Mouse (Mus musculus): ENCODE measurements at regions not wholly inside any gene's neighbourhood (a gene's known extent, or its start where the extent isn't known, plus 50 kb on each side); places are given as distances from the start of the nearest gene placed in this dataset.
A peak's percentile ranks its signal among the peaks of the same experiment; 100 is the strongest.
"Not testable (repeated sequence)": the region's sequence is repeated elsewhere in the genome, so short reads cannot be mapped to it uniquely, and the experiment has no call there.

- H3K4me3 ChIP-seq (replicated peaks): no peak overlapping the region
- H3K4me2 ChIP-seq: no peak overlapping the region
- H3K27me3 ChIP-seq: no peaks in the 10 kb centered on the region
- H3K27ac ChIP-seq: no peak overlapping the region
- peak; percentile 71; the same call in 1 of the 2 replicates for ATAC-seq (ENCODE audit: insufficient number of reproducible peaks, insufficient read depth, low FRiP score, low TSS enrichment, low read depth)
- no peaks in the 10 kb centered on the region for H3K36me3 ChIP-seq
- WGBS: 69% methylated on average over 1 of the region's 1 CpGs
- no peak overlapping the region for H3K9ac ChIP-seq (replicated peaks)
- no peaks in the 10 kb centered on the region for H3K4me1 ChIP-seq (replicated peaks)
- no peaks in the 10 kb centered on the region for H3K9me3 ChIP-seq
Measured at GRCm38 (mm10) chr6:59102090-59102489, 77.7 kb upstream of the Fam13a start.

- Histone ChIP-seq H3K27me3 (no peaks in the 10 kb centered on the region), H3K4me3 (replicated peaks) (no peak overlapping the region), H3K9me3 (no peaks in the 10 kb centered on the region), H3K4me2 (no peak overlapping the region), H3K27ac (no peak overlapping the region), H3K4me1 (replicated peaks) (no peaks in the 10 kb centered on the region), H3K9ac (replicated peaks) (no peak overlapping the region), H3K36me3 (no peaks in the 10 kb centered on the region)
- no peak for ATAC-seq (ENCODE audit: insufficient number of reproducible peaks, insufficient read depth, low FRiP score, low TSS enrichment, low read depth)
- 68% methylated on average over 2 of the region's 2 CpGs for WGBS
Measured at GRCm38 (mm10) chr6:59103936-59104335, 79.6 kb upstream of the Fam13a start.

- Histone ChIP-seq H3K27me3 (no peaks in the 10 kb centered on the region), H3K27ac (no peak overlapping the region), H3K4me2 (no peak overlapping the region), H3K4me1 (replicated peaks) (no peaks in the 10 kb centered on the region), H3K9me3 (no peaks in the 10 kb centered on the region), H3K4me3 (replicated peaks) (no peak overlapping the region), H3K9ac (replicated peaks) (no peak overlapping the region), H3K36me3 (no peaks in the 10 kb centered on the region)
- ATAC-seq (ENCODE audit: insufficient number of reproducible peaks, insufficient read depth, low FRiP score, low TSS enrichment, low read depth): no peak
- 79% methylated on average over 2 of the region's 2 CpGs for WGBS
Measured at GRCm38 (mm10) chr6:59104496-59104895, 80.1 kb upstream of the Fam13a start.

GRCm38 (mm10) chr6:59108102-59108501, 83.8 kb upstream of the Fam13a start:
- H3K27ac ChIP-seq: no peak overlapping the region
- no peak overlapping the region for H3K9ac ChIP-seq (replicated peaks)
- no peaks in the 10 kb centered on the region for H3K27me3 ChIP-seq
- H3K4me2 ChIP-seq: no peak overlapping the region
- no peak for ATAC-seq (ENCODE audit: insufficient number of reproducible peaks, insufficient read depth, low FRiP score, low TSS enrichment, low read depth)
- H3K9me3 ChIP-seq: no peaks in the 10 kb centered on the region
- H3K4me1 ChIP-seq (replicated peaks): no peaks in the 10 kb centered on the region
- no peak overlapping the region for H3K4me3 ChIP-seq (replicated peaks)
- 87% methylated on average over 4 of the region's 4 CpGs for WGBS
- H3K36me3 ChIP-seq: no peaks in the 10 kb centered on the region

GRCm38 (mm10) chr6:59132410-59132809, 76.3 kb upstream of the Tigd2 start:
- Histone ChIP-seq H3K36me3 (no peaks in the 10 kb centered on the region), H3K4me3 (replicated peaks) (no peak overlapping the region), H3K27ac (no peak overlapping the region), H3K4me1 (replicated peaks) (no peaks in the 10 kb centered on the region), H3K9me3 (no peaks in the 10 kb centered on the region), H3K9ac (replicated peaks) (no peak overlapping the region), H3K27me3 (no peaks in the 10 kb centered on the region), H3K4me2 (no peak overlapping the region)
- 74% methylated on average over 2 of the region's 2 CpGs for WGBS
- ATAC-seq (ENCODE audit: insufficient number of reproducible peaks, insufficient read depth, low FRiP score, low TSS enrichment, low read depth): no peak

GRCm38 (mm10) chr6:59133800-59134199, 74.9 kb upstream of the Tigd2 start:
- not testable (repeated sequence) for H3K4me2 ChIP-seq; H3K27me3 ChIP-seq; H3K4me3 ChIP-seq (replicated peaks); H3K9me3 ChIP-seq; ATAC-seq (ENCODE audit: insufficient number of reproducible peaks, insufficient read depth, low FRiP score, low TSS enrichment, low read depth); H3K27ac ChIP-seq; H3K4me1 ChIP-seq (replicated peaks); H3K9ac ChIP-seq (replicated peaks); H3K36me3 ChIP-seq
- 95% methylated on average over 1 of the region's 1 CpGs for WGBS

- Histone ChIP-seq H3K4me3 (replicated peaks) (no peak overlapping the region), H3K9ac (replicated peaks) (no peak overlapping the region), H3K9me3 (no peaks in the 10 kb centered on the region), H3K27ac (no peak overlapping the region), H3K27me3 (no peaks in the 10 kb centered on the region), H3K4me1 (replicated peaks) (no peaks in the 10 kb centered on the region), H3K36me3 (no peaks in the 10 kb centered on the region), H3K4me2 (no peak overlapping the region)
- no peak for ATAC-seq (ENCODE audit: insufficient number of reproducible peaks, insufficient read depth, low FRiP score, low TSS enrichment, low read depth)
Measured at GRCm38 (mm10) chr6:59139702-59140101, 69.0 kb upstream of the Tigd2 start.

GRCm38 (mm10) chr6:59142050-59142449, 66.6 kb upstream of the Tigd2 start:
- Histone ChIP-seq H3K4me1 (replicated peaks) (no peaks in the 10 kb centered on the region), H3K27ac (no peak overlapping the region), H3K27me3 (no peaks in the 10 kb centered on the region), H3K9ac (replicated peaks) (no peak overlapping the region), H3K4me3 (replicated peaks) (no peak overlapping the region), H3K36me3 (no peaks in the 10 kb centered on the region), H3K9me3 (no peaks in the 10 kb centered on the region), H3K4me2 (no peak overlapping the region)
- no peak for ATAC-seq (ENCODE audit: insufficient number of reproducible peaks, insufficient read depth, low FRiP score, low TSS enrichment, low read depth)

- Histone ChIP-seq H3K4me3 (replicated peaks) (no peak overlapping the region), H3K9me3 (no peaks in the 10 kb centered on the region), H3K9ac (replicated peaks) (no peak overlapping the region), H3K36me3 (no peaks in the 10 kb centered on the region), H3K27ac (no peak overlapping the region), H3K4me1 (replicated peaks) (no peaks in the 10 kb centered on the region), H3K4me2 (no peak overlapping the region), H3K27me3 (no peaks in the 10 kb centered on the region)
- 63% methylated on average over 1 of the region's 1 CpGs for WGBS
- no peak for ATAC-seq (ENCODE audit: insufficient number of reproducible peaks, insufficient read depth, low FRiP score, low TSS enrichment, low read depth)
Measured at GRCm38 (mm10) chr6:59147421-59147820, 61.2 kb upstream of the Tigd2 start.

GRCm38 (mm10) chr6:59155636-59156035, 53.0 kb upstream of the Tigd2 start:
- Histone ChIP-seq H3K9ac (replicated peaks) (no peak overlapping the region), H3K27ac (no peak overlapping the region), H3K36me3 (no peaks in the 10 kb centered on the region), H3K9me3 (no peaks in the 10 kb centered on the region), H3K27me3 (no peaks in the 10 kb centered on the region), H3K4me2 (no peak overlapping the region), H3K4me3 (replicated peaks) (no peak overlapping the region), H3K4me1 (replicated peaks) (no peaks in the 10 kb centered on the region)
- no peak for ATAC-seq (ENCODE audit: insufficient number of reproducible peaks, insufficient read depth, low FRiP score, low TSS enrichment, low read depth)
- WGBS: 73% methylated on average over 1 of the region's 1 CpGs

All from limb, embryonic 12.5 days (tissue).